Mouse (Mus musculus) cortical plate, adult 2 months (tissue): ENCODE data around the gene Zswim8.

ENCODE experiments used
- CTCF ChIP-seq: fragments of 200-500 bp; IDR thresholded peaks from 2 replicates; pipeline ENCODE4 v1.5.1; 2011; ENCODE audit warnings: mild to moderate bottlenecking, control low read depth, low read length; ENCODE audit not compliant: insufficient read depth; ENCODE audit errors: extremely low read depth
- POLR2A ChIP-seq: fragments of 200-500 bp; IDR thresholded peaks from 2 replicates; pipeline ENCODE4 v1.6.1; 2011; ENCODE audit warnings: mild to moderate bottlenecking, low read length, control low read depth; ENCODE audit not compliant: insufficient read depth; ENCODE audit errors: extremely low read depth

GRCm38 (mm10) chr14:20681742-20682141, 25.6 kb upstream of the Zswim8 start:
- no peak for TF ChIP-seq POLR2A
- TF ChIP-seq CTCF = no peak
